In the genomic region with DNA sequence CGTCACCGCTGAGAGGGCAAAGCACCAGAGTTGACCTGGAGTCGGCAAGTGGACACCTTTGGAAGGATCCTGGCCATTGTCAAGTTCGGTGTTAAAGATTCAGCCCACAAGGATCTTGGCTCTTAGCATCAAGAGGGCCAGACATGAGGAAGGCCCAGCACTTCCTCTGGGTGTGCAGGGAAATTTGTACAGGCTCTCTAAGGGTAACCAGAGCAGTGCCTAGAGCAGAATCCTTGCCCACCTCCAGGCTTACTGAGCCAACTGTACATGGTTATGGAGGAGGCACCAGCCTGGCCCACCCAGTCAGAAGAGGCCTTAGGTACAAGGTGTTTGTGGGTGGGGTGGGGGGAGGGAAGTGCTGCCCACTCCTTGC, we compare ENCODE assay signal across 10 mouse cellular contexts. TPM values are rescaled to one million over a fixed set of nuclear protein-coding genes. Genes with fewer than 3 reads are reported as not detected.
A peak's percentile ranks its signal among the peaks of the same experiment; 100 is the strongest.
DNase-seq lines count a peak whose midpoint lies in the region; ATAC-seq and TF ChIP-seq lines count a peak whose summit lies in the region.
"Had no signal": no experiment of that assay in that cellular context is flagged by ENCODE, and none has a peak within 500 bp of the region (broad histone marks: within the 10 kb centered on the region; RNA-seq: fewer than 3 reads in every experiment).

No protein-coding gene starts in this region.

- peak; percentile 1; the same call in 1 of the 2 replicates for ATAC-seq in hindbrain, postnatal 0 days
- ATAC-seq in midbrain, postnatal 0 days (ENCODE audit: low FRiP score) = no peak

- H3K4me2 ChIP-seq in hindbrain, postnatal 0 days (ENCODE audit: low read depth, low read length) = peak overlapping the region; percentile 66
- H3K4me2 ChIP-seq in midbrain, postnatal 0 days (ENCODE audit: low read depth, low read length, poor library complexity, severe bottlenecking) = peak overlapping the region; percentile 52

- peak overlapping the region; percentile 84 for H3K27ac ChIP-seq in left cerebral cortex, adult 2 months
- no peak overlapping the region for H3K27ac ChIP-seq in forebrain, embryonic 10.5 days
- peak overlapping the region; percentile 95; the same call in 1 of the 2 replicates for H3K27ac ChIP-seq in hindbrain, postnatal 0 days
- peak overlapping the region; percentile 97 for H3K27ac ChIP-seq in midbrain, postnatal 0 days (ENCODE audit: low read depth, low read length)
- H3K27ac ChIP-seq: macrophage had no signal

- no peaks in the 10 kb centered on the region for H3K36me3 ChIP-seq in forebrain, embryonic 10.5 days (replicated peaks)
- no peaks in the 10 kb centered on the region for H3K36me3 ChIP-seq in hindbrain, postnatal 0 days (ENCODE audit: insufficient read depth, low read length)
- no peaks in the 10 kb centered on the region for H3K36me3 ChIP-seq in midbrain, postnatal 0 days (ENCODE audit: insufficient read depth, low read length)

- peak overlapping the region; percentile 80 for H3K4me3 ChIP-seq in left cerebral cortex, adult 2 months
- H3K4me3 ChIP-seq in forebrain, embryonic 10.5 days = peak overlapping the region; percentile 71
- peak overlapping the region; percentile 75 for H3K4me3 ChIP-seq in hindbrain, postnatal 0 days (ENCODE audit: low read length)
- H3K4me3 ChIP-seq in midbrain, postnatal 0 days (ENCODE audit: low read depth, low read length) = peak overlapping the region; percentile 82

- no peak for TF ChIP-seq CTCF in left cerebral cortex, adult 2 months (IDR thresholded peaks at IDR 0.05)
- TF ChIP-seq CTCF in hindbrain, postnatal 0 days (IDR thresholded peaks at IDR 0.05; ENCODE audit: low read depth) = no peak
- TF ChIP-seq CTCF in midbrain, postnatal 0 days (IDR thresholded peaks at IDR 0.05) = no peak

- intact Hi-C loops in left cerebral cortex, adult 2 months (cut with DNase I) = no loop called here
- intact Hi-C loops in left cerebral cortex, postnatal 25 days (cut with DNase I) = loop anchor here (2.0 kb wide), 1 partner anchor 21 kb away; a partner anchor contains a TSS

- 8% methylated on average over 4 of the region's 4 CpGs for WGBS in forebrain, embryonic 10.5 days
- WGBS in hindbrain, postnatal 0 days = 6% methylated on average over 4 of the region's 4 CpGs
- WGBS in midbrain, postnatal 0 days = 5% methylated on average over 4 of the region's 4 CpGs

- DNase-seq in left cerebral cortex, adult 2 months (ENCODE audit: extremely low spot score in 1 of 2, low spot score in 2 of 2) = no peak
- DNase-seq in left cerebral cortex, adult 11 months (ENCODE audit: low spot score) = no peak
- DNase-seq in forebrain, embryonic 10.5 days (ENCODE audit: extremely low spot score, low spot score) = no peak
- DNase-seq in hindbrain, postnatal 0 days (ENCODE audit: low spot score) = no peak
- DNase-seq in midbrain, postnatal 0 days (ENCODE audit: low spot score) = no peak
- DNase-seq in Muller cell, postnatal 12 days (ENCODE audit: inconsistent ontology term) = no peak
- DNase-seq in left cerebral cortex, postnatal 25 days (ENCODE audit: low spot score in 2 of 2) = no peak
- no peak for DNase-seq in embryo, embryonic 10.5 days (ENCODE audit: low spot score)

- no peaks in the 10 kb centered on the region; the same call in 1 of the 2 replicates for H3K9me3 ChIP-seq in forebrain, embryonic 10.5 days
- no peaks in the 10 kb centered on the region for H3K9me3 ChIP-seq in hindbrain, postnatal 0 days (ENCODE audit: low read length)
- no peaks in the 10 kb centered on the region for H3K9me3 ChIP-seq in midbrain, postnatal 0 days (ENCODE audit: low read length)

- peaks cover 68% of the 10 kb centered on the region for H3K27me3 ChIP-seq in forebrain, embryonic 10.5 days (ENCODE audit: poor library complexity, severe bottlenecking)
- H3K27me3 ChIP-seq in hindbrain, postnatal 0 days (ENCODE audit: insufficient read depth, low read length) = no peaks in the 10 kb centered on the region
- H3K27me3 ChIP-seq in midbrain, postnatal 0 days (ENCODE audit: insufficient read depth, low read length) = no peaks in the 10 kb centered on the region; the same call in 1 of the 2 replicates

- peaks cover 17% of the 10 kb centered on the region for H3K4me1 ChIP-seq in forebrain, embryonic 10.5 days
- no peaks in the 10 kb centered on the region; the same call in 1 of the 2 replicates for H3K4me1 ChIP-seq in hindbrain, postnatal 0 days (ENCODE audit: insufficient read depth, low read length)
- peaks cover 10% of the 10 kb centered on the region for H3K4me1 ChIP-seq in midbrain, postnatal 0 days (ENCODE audit: insufficient read depth, low read length)

- H3K9ac ChIP-seq in hindbrain, postnatal 0 days (replicated peaks; ENCODE audit: low read length) = peak overlapping the region; percentile 91
- peak overlapping the region; percentile 98 for H3K9ac ChIP-seq in midbrain, postnatal 0 days (replicated peaks; ENCODE audit: low read length, poor library complexity, severe bottlenecking)

RNA-seq across cellular contexts. Expression of a gene that starts 0.3 kb away (rescaled TPM):
- 100 to 1,000 TPM; 275 to 280 TPM for total RNA-seq in left cerebral cortex, adult 2 months (2021)
- polyA plus RNA-seq in forebrain, embryonic 10.5 days (2016; fragmentation: Nextera tagmentation; extraction: Ambion mirVana) = 2.9 and 3.8 TPM in 2 replicates
- 128 and 142 TPM in 2 replicates for total RNA-seq in hindbrain, postnatal 0 days (2014; rRNA removed)
- polyA plus RNA-seq in hindbrain, postnatal 0 days (2015; fragmentation: Nextera tagmentation; extraction: Ambion mirVana) = 32.3 and 34.6 TPM in 2 replicates
- 134 and 162 TPM in 2 replicates for total RNA-seq in midbrain, postnatal 0 days (2014; rRNA removed)
- polyA plus RNA-seq in midbrain, postnatal 0 days (2015; fragmentation: Nextera tagmentation; extraction: Ambion mirVana) = 33.8 and 40.6 TPM in 2 replicates
- 100 to 1,000 TPM; 227 to 240 TPM for total RNA-seq in left cerebral cortex, postnatal 25 days (2021)
- total RNA-seq: gastrocnemius, postnatal 4 days had no signal
- polyA plus RNA-seq: macrophage had no signal

RNA-seq across cellular contexts. Expression of a gene that starts 21.4 kb away (rescaled TPM):
- 1,000 to 10,000 TPM; 1,380 to 1,388 TPM for total RNA-seq in left cerebral cortex, adult 2 months (2021)
- polyA plus RNA-seq in forebrain, embryonic 10.5 days (2016; fragmentation: Nextera tagmentation; extraction: Ambion mirVana) = 0.07 and 0.15 TPM in 2 replicates
- 304 and 351 TPM in 2 replicates for total RNA-seq in hindbrain, postnatal 0 days (2014; rRNA removed)
- 24.7 and 26.7 TPM in 2 replicates for polyA plus RNA-seq in hindbrain, postnatal 0 days (2015; fragmentation: Nextera tagmentation; extraction: Ambion mirVana)
- total RNA-seq in midbrain, postnatal 0 days (2014; rRNA removed) = 321 and 367 TPM in 2 replicates
- 23.1 and 23.3 TPM in 2 replicates for polyA plus RNA-seq in midbrain, postnatal 0 days (2015; fragmentation: Nextera tagmentation; extraction: Ambion mirVana)
- total RNA-seq in left cerebral cortex, postnatal 25 days (2021) = 1,000 to 10,000 TPM; 1,322 to 1,385 TPM

RNA-seq across cellular contexts. Expression of a gene that starts 51.6 kb away (rescaled TPM):
- total RNA-seq in left cerebral cortex, adult 2 months (2021) = 10 to 100 TPM; 72.8 to 77.8 TPM
- polyA plus RNA-seq in forebrain, embryonic 10.5 days (2016; fragmentation: Nextera tagmentation; extraction: Ambion mirVana) = 387 and 397 TPM in 2 replicates
- total RNA-seq in hindbrain, postnatal 0 days (2014; rRNA removed) = 300 and 340 TPM in 2 replicates
- 329 and 347 TPM in 2 replicates for polyA plus RNA-seq in hindbrain, postnatal 0 days (2015; fragmentation: Nextera tagmentation; extraction: Ambion mirVana)
- total RNA-seq in midbrain, postnatal 0 days (2014; rRNA removed) = 268 and 323 TPM in 2 replicates
- polyA plus RNA-seq in midbrain, postnatal 0 days (2015; fragmentation: Nextera tagmentation; extraction: Ambion mirVana) = 365 and 367 TPM in 2 replicates
- total RNA-seq in left cerebral cortex, postnatal 25 days (2021) = 10 to 100 TPM; 95.9 to 97.3 TPM
